Mouse (Mus musculus): ENCODE measurements around the gene Kif26b.

Gene Kif26b

GRCm38 (mm10) chr1:178848380-178849106, 319.6 kb downstream of the Kif26b start:
- no peak for DNase-seq (ENCODE audit: low spot score)

GRCm38 (mm10) chr1:178850569-178850968, 321.6 kb downstream of the Kif26b start:
- DNase-seq (ENCODE audit: low spot score): no peak

- no peak for DNase-seq (ENCODE audit: low spot score)
Observed at GRCm38 (mm10) chr1:178854936-178855335, 326.0 kb downstream of the Kif26b start.

- no peak for DNase-seq (ENCODE audit: low spot score)
Observed at GRCm38 (mm10) chr1:178855974-178856373, 327.0 kb downstream of the Kif26b start.

- DNase-seq (ENCODE audit: low spot score): no peak
Observed at GRCm38 (mm10) chr1:178860671-178861391, 331.9 kb downstream of the Kif26b start.

GRCm38 (mm10) chr1:178861392-178861762, 332.5 kb downstream of the Kif26b start:
- DNase-seq (ENCODE audit: low spot score): no peak

GRCm38 (mm10) chr1:178863756-178864155, 334.8 kb downstream of the Kif26b start:
- no peak for DNase-seq (ENCODE audit: low spot score)

- DNase-seq (ENCODE audit: low spot score): no peak
Observed at GRCm38 (mm10) chr1:178864297-178864696, 335.4 kb downstream of the Kif26b start.

GRCm38 (mm10) chr1:178866757-178867156, 337.8 kb downstream of the Kif26b start:
- no peak for DNase-seq (ENCODE audit: low spot score)

GRCm38 (mm10) chr1:178871055-178871454, 342.1 kb downstream of the Kif26b start:
- DNase-seq (ENCODE audit: low spot score): no peak

- DNase-seq (ENCODE audit: low spot score): no peak
Observed at GRCm38 (mm10) chr1:178876926-178877325, 348.0 kb downstream of the Kif26b start.

GRCm38 (mm10) chr1:178878676-178879075, 349.8 kb downstream of the Kif26b start:
- DNase-seq (ENCODE audit: low spot score): no peak

GRCm38 (mm10) chr1:178880905-178881304, 352.0 kb downstream of the Kif26b start:
- DNase-seq (ENCODE audit: low spot score): no peak

- DNase-seq (ENCODE audit: low spot score): no peak
Observed at GRCm38 (mm10) chr1:178886671-178887070, 357.7 kb downstream of the Kif26b start.

GRCm38 (mm10) chr1:178892376-178892775, 363.5 kb downstream of the Kif26b start:
- DNase-seq (ENCODE audit: low spot score): no peak

GRCm38 (mm10) chr1:178893229-178894080, 364.5 kb downstream of the Kif26b start:
- DNase-seq (ENCODE audit: low spot score): no peak

- DNase-seq (ENCODE audit: low spot score): no peak
Observed at GRCm38 (mm10) chr1:178894081-178894401, 365.1 kb downstream of the Kif26b start.

- no peak for DNase-seq (ENCODE audit: low spot score)
Observed at GRCm38 (mm10) chr1:178895674-178896073, 366.7 kb downstream of the Kif26b start.

GRCm38 (mm10) chr1:178910951-178911350, 382.0 kb downstream of the Kif26b start:
- no peak for DNase-seq (ENCODE audit: low spot score)

GRCm38 (mm10) chr1:178912936-178913716, 384.2 kb downstream of the Kif26b start:
- DNase-seq (ENCODE audit: low spot score): no peak

- no peak for DNase-seq (ENCODE audit: low spot score)
Observed at GRCm38 (mm10) chr1:178915056-178915455, 386.1 kb downstream of the Kif26b start.

Measured in urinary bladder, postnatal 14 days (tissue).